Mouse (Mus musculus) neural tube, embryonic 14.5 days (tissue): Measurements from ENCODE around the gene Elp1. TPM values are rescaled to one million over a fixed set of nuclear protein-coding genes. Genes with fewer than 3 reads are reported as not detected.

Source experiments
- ATAC-seq: fragments of 200-750 bp; cut with Nextera tagmentation; 2 replicates; pipeline ENCODE4 v1.8.0; 2017; ENCODE audit warnings: low read depth, mild to moderate bottlenecking, moderate TSS enrichment, moderate library complexity
- H3K27ac ChIP-seq: fragments of 300-500 bp; sonication (generic); 2 replicates; pipeline ENCODE4 v1.5.1; 2014; ENCODE audit warnings: low read depth, mild to moderate bottlenecking, control low read depth, low read length, moderate library complexity, mixed read lengths
- H3K27me3 ChIP-seq: fragments of 300-500 bp; sonication (generic); 2 replicates; pipeline ENCODE4 v1.6.1; 2014; ENCODE audit warnings: low read length; ENCODE audit not compliant: control insufficient read depth, insufficient read depth
- H3K36me3 ChIP-seq: fragments of 300-500 bp; sonication (generic); 2 replicates; pipeline ENCODE4 v1.6.1; 2014; ENCODE audit warnings: low read length, mixed read lengths; ENCODE audit not compliant: control insufficient read depth, insufficient read depth
- H3K4me1 ChIP-seq: fragments of 300-500 bp; sonication (generic); 2 replicates; pipeline ENCODE4 v1.6.1; 2014; ENCODE audit warnings: low read length; ENCODE audit not compliant: control insufficient read depth, insufficient read depth
- H3K4me2 ChIP-seq: fragments of 300-500 bp; sonication (generic); 2 replicates; pipeline ENCODE4 v1.6.1; 2014; ENCODE audit warnings: mild to moderate bottlenecking, low read depth, low read length, control low read depth
- H3K4me3 ChIP-seq: fragments of 300-500 bp; sonication (generic); 2 replicates; pipeline ENCODE4 v1.5.1; 2014; ENCODE audit warnings: low read depth, low read length, control low read depth, mixed read lengths
- H3K9ac ChIP-seq: fragments of 300-500 bp; sonication (generic); replicated peaks from 2 replicates; pipeline ENCODE4 v1.6.1; 2014; ENCODE audit warnings: low read depth, mild to moderate bottlenecking, control low read depth, low read length, mixed read lengths
- H3K9me3 ChIP-seq: fragments of 300-500 bp; sonication (generic); 2 replicates; pipeline ENCODE4 v1.6.1; 2016; ENCODE audit warnings: low read length; ENCODE audit not compliant: control insufficient read depth
- WGBS: fragments of 180-500 bp; shearing (Covaris S2); extraction: QIAGEN DNeasy Blood & Tissue Kit; methylation state at CpG from one replicate; pipeline ENCODE4 v1.1.7; 2014; 5-methylcytosine and 5-hydroxymethylcytosine counted together
- polyA plus RNA-seq: library from polyadenylated mRNA; unstranded; fragments of >200 nt; fragmentation: Nextera tagmentation; extraction: Ambion mirVana; gene quantifications from 2 replicates; pipeline ENCODE4 v1.2.1, GENCODE M21; 2014

Elp1 gene
- polyA plus RNA-seq, 1 experiment from 2014 or later: 76.9 TPM

DNA sequence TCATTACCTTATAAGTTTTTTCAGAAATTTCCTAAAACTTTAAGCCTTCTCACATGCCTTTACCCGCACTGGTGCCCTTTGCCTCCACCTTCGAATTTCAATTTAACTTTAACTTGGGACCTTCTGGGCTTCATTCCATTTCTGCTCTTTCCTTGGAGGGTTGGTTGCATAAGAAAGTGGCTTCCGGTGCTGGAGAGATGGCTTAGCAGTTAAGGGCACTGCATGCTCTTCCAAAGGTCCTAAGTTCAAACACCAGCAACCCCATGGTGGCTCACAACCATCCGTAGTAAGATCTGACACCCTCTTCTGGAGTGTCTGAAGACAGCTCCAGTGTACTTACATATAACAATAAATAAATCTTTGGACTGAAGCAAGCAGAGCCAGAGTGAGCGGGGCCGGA is 78.9 kb downstream of the Elp1 start:
- Histone ChIP-seq H3K36me3 (no peaks in the 10 kb centered on the region), H3K27me3 (no peaks in the 10 kb centered on the region), H3K4me3 (no peak overlapping the region), H3K4me1 (no peaks in the 10 kb centered on the region), H3K9me3 (no peaks in the 10 kb centered on the region), H3K27ac (no peak overlapping the region), H3K9ac (no peak overlapping the region), H3K4me2 (no peak overlapping the region)
- WGBS: 95% methylated on average over 6 of the region's 6 CpGs
- no peak for ATAC-seq

GRCm38 (mm10) chr4:56722346-56722745 is 79.8 kb downstream of the Elp1 start:
- H3K9me3 ChIP-seq: no peaks in the 10 kb centered on the region
- H3K27ac ChIP-seq: no peak overlapping the region
- H3K4me3 ChIP-seq: no peak overlapping the region
- H3K36me3 ChIP-seq: no peaks in the 10 kb centered on the region
- no peak overlapping the region for H3K9ac ChIP-seq
- H3K4me1 ChIP-seq: no peaks in the 10 kb centered on the region
- no peak overlapping the region for H3K4me2 ChIP-seq
- 53% methylated on average over 6 of the region's 6 CpGs for WGBS
- H3K27me3 ChIP-seq: no peaks in the 10 kb centered on the region
- no peak for ATAC-seq

GRCm38 (mm10) chr4:56721469-56721868 is 80.7 kb downstream of the Elp1 start:
- H3K4me1 ChIP-seq: no peaks in the 10 kb centered on the region
- no peaks in the 10 kb centered on the region for H3K27me3 ChIP-seq
- no peaks in the 10 kb centered on the region for H3K9me3 ChIP-seq
- 39% methylated on average over 3 of the region's 3 CpGs for WGBS
- no peak overlapping the region for H3K4me3 ChIP-seq
- H3K36me3 ChIP-seq: no peaks in the 10 kb centered on the region
- H3K27ac ChIP-seq: no peak overlapping the region
- no peak overlapping the region for H3K4me2 ChIP-seq
- no peak overlapping the region for H3K9ac ChIP-seq
- no peak for ATAC-seq

DNA sequence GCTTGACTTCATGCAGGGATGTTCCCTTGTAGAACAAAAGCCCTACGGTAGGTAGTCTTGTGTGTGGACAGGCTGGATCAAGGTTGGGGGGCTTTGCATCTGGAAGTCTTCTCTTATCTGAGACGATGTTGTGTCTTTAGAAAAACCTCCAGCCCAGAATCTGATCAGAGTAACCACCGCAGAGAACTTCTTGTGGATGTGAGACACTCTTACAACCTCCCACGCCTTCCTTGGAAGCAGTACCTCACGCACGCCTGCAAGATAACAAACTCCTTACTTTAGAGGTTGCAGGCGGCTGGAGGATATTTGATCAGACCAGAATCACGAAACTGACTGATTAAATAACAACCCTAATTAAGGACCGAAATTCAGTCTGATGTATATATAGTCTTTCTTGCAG is 81.7 kb downstream of the Elp1 start:
- H3K9me3 ChIP-seq: no peaks in the 10 kb centered on the region
- H3K4me1 ChIP-seq: no peaks in the 10 kb centered on the region
- ATAC-seq: no peak
- 89% methylated on average over 9 of the region's 9 CpGs for WGBS
- no peak overlapping the region for H3K9ac ChIP-seq
- H3K27ac ChIP-seq: no peak overlapping the region
- no peaks in the 10 kb centered on the region for H3K36me3 ChIP-seq
- no peaks in the 10 kb centered on the region for H3K27me3 ChIP-seq
- no peak overlapping the region for H3K4me3 ChIP-seq
- no peak overlapping the region for H3K4me2 ChIP-seq

- no peak for ATAC-seq
- 59% methylated on average over 9 of the region's 9 CpGs for WGBS
- Histone ChIP-seq H3K9me3 (no peaks in the 10 kb centered on the region), H3K9ac (no peak overlapping the region), H3K4me1 (no peaks in the 10 kb centered on the region), H3K27ac (no peak overlapping the region), H3K4me3 (no peak overlapping the region), H3K4me2 (no peak overlapping the region), H3K27me3 (no peaks in the 10 kb centered on the region), H3K36me3 (no peaks in the 10 kb centered on the region)
Measured at GRCm38 (mm10) chr4:56719456-56719855, 82.7 kb downstream of the Elp1 start.

GRCm38 (mm10) chr4:56718573-56719442 is 83.3 kb downstream of the Elp1 start:
- 62% methylated on average over 12 of the region's 12 CpGs for WGBS
- Histone ChIP-seq H3K4me3 (no peak overlapping the region), H3K9me3 (no peaks in the 10 kb centered on the region), H3K4me1 (no peaks in the 10 kb centered on the region), H3K27me3 (no peaks in the 10 kb centered on the region), H3K4me2 (no peak overlapping the region), H3K9ac (no peak overlapping the region), H3K36me3 (no peaks in the 10 kb centered on the region), H3K27ac (no peak overlapping the region)
- no peak for ATAC-seq

DNA sequence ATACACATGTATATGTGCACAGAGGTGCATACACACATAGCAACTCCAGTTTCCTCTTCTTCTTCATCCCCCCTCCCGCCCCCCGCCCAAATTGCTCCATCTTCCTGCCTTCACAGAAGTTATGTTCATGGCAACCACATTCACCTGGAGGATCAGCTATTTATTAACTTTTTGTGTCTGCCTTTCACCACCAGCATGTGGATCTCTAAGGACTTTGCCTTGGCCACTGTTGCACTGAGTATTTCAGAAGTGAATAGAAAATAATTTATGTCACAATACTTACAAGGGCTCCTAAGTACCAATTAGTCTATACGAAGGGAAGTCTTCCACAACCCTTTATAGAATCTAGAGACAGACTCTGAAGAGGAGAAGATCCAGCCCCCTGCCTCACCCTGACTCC is 84.2 kb downstream of the Elp1 start:
- ATAC-seq: no peak
- H3K4me1 ChIP-seq: no peaks in the 10 kb centered on the region
- H3K27ac ChIP-seq: no peak overlapping the region
- no peak overlapping the region for H3K4me3 ChIP-seq
- no peak overlapping the region for H3K4me2 ChIP-seq
- 85% methylated on average over 3 of the region's 3 CpGs for WGBS
- no peaks in the 10 kb centered on the region for H3K36me3 ChIP-seq
- no peaks in the 10 kb centered on the region for H3K27me3 ChIP-seq
- H3K9me3 ChIP-seq: no peaks in the 10 kb centered on the region
- no peak overlapping the region for H3K9ac ChIP-seq

DNA sequence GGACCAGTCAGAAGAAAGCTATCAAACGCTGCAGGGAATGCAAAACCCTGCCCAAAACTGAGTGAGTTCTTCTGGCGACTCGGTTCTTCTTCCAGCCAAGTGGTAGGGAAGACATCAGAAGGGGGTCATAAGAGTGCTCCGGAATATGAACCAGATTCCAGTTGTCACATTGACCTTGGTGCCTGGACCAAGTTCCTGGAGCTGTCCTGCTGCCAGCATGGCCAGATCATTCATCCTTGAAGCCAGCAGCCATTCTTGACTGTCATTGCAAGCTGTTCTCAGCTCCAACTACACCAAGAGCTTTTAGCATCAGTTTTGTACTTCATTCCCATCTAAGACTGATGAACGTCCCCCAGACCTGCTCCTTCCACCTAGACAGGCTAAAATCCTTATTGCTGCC is 85.3 kb downstream of the Elp1 start:
- Histone ChIP-seq H3K27me3 (no peaks in the 10 kb centered on the region), H3K9ac (no peak overlapping the region), H3K4me3 (no peak overlapping the region), H3K9me3 (no peaks in the 10 kb centered on the region), H3K27ac (no peak overlapping the region), H3K4me2 (no peak overlapping the region), H3K36me3 (no peaks in the 10 kb centered on the region), H3K4me1 (no peaks in the 10 kb centered on the region)
- ATAC-seq: no peak
- WGBS: 61% methylated on average over 5 of the region's 5 CpGs

DNA sequence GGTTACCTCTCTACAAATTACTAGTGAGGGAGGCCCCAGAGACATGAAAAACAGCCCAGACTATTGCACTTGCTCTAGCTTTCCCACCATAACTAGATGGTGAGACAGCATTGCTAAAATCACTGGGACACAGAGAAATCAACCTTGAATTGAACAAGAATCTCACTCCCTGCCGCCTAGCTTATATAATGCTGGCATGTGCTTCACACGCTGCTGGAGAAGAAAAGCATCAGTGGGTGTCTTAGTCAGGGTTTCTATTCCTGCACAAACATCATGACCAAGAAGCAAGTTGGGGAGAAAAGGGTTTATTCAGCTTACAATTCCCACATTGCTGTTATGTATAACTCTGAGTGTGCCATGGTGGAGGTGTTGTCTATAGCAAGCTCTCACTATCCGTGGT is 89.0 kb downstream of the Elp1 start:
- Histone ChIP-seq H3K27me3 (no peaks in the 10 kb centered on the region), H3K9ac (no peak overlapping the region), H3K4me2 (no peak overlapping the region), H3K9me3 (no peaks in the 10 kb centered on the region), H3K36me3 (no peaks in the 10 kb centered on the region), H3K27ac (no peak overlapping the region), H3K4me1 (no peaks in the 10 kb centered on the region), H3K4me3 (no peak overlapping the region)
- ATAC-seq: no peak
- WGBS: 82% methylated on average over 3 of the region's 3 CpGs
